Mouse (Mus musculus) gastrocnemius, postnatal 14 days (tissue): ENCODE data around the gene Zfp553. TPM values are rescaled to one million over a fixed set of nuclear protein-coding genes. Genes with fewer than 3 reads are reported as not detected.

Source experiments
- DNase-seq: peaks from one replicate; pipeline ENCODE4 v3.0.0; 2021; ENCODE audit warnings: mixed read lengths
- intact Hi-C: fragments of 180-260 bp; cut with DNase I; formaldehyde crosslinking; loops from one replicate; pipeline ENCODE4 v1.15.1; 2025; ENCODE audit warnings: low total_unique reads
- long read RNA-seq, 2 experiments: library from polyadenylated mRNA; stranded (forward); transcript quantifications; one replicate each; pipeline ENCODE4 v2.0.0; 2021
- total RNA-seq, 2 experiments: library from RNA; stranded (reverse); gene quantifications; 2 replicates each; pipeline ENCODE4 v1.2.3; 2021

Gene Zfp553
- 1 to 10 TPM; 4.2 to 5.4 TPM for total RNA-seq
- long read RNA-seq, experiment 1, partial matches to known transcripts, result 0 of 7 reads
- long read RNA-seq, experiment 1, other reads (novel, unspliced or antisense), result 2 of 7 reads
- long read RNA-seq, experiment 2, transcript Zfp553-202 (2 exons, 3,342 nt), result major isoform, 5 of 5 reads
- long read RNA-seq, experiment 2, partial matches to known transcripts, result 0 of 5 reads
- long read RNA-seq, experiment 2, other reads (novel, unspliced or antisense), result 0 of 5 reads

DNA sequence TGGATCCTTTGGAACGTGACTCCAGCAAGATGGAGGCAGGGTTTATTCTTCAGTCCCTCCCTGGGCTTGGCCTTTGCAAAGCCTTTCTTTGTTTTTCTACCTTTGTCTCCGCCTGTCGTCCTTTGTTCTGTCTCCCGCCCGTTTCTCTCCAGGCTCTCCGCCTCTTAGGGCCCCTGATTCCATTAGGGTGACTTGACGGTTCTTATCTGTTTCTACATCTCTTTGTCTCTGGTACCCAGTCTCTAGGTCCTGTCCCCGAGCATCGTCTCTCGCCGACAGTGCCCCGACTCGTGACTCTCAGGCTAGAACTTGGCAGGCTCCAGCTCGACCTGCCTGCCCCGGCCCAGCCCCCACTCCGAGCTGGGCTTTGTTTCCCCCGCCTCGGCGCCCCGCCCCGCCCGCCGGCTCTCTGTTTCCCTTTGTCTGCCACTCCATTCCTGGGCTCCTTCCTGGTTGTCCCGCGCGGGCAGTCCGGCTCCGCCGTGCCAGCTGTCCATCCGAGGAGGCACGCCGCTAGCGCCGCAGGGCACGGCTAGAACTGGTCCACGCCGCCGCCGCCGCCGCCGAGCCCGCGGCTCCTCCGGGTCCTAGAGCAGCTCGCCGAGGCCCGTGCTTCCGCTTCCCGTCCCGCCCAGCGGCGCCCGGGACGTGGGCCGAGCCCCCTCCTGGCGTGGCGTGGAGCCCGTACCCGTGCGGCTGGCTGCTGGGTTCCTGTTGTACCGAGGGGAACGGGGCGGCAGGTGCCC lies at the start of gene Zfp553, which contains the start of gene Sept1:
Gene Zfp553, plus strand, starts transcription at position 440 of the 746 bp plus-strand sequence.
Gene Sept1, minus strand, starts transcription at position 509 of the 746 bp plus-strand sequence.
- intact Hi-C loops, result no loop called here
- DNase-seq, result peak; percentile 85

DNA sequence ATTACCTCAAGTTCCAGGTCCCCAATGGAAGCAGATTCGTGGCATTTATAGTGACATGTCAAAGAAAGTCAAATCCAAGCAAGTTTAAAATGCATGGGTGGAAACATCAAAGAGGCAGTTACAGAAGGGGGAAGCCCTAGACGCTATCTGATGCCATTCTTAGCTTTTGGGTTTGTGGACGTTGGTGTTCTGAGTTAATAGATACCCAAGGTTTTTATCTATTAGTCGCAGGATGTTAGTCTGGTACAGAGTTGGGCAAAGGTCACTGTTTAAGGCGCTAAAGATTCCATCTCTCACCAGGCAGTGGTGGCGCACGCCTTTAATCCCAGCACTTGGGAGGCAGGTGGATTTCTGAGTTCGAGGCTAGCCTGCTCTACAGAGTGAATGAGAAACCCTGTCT lies 49.5 kb upstream of the Zfp553 start:
- intact Hi-C loops, result loop anchor here (5.0 kb wide), 1 partner anchor 51 kb away; no protein-coding TSS in a partner anchor
- DNase-seq, result no peak

DNA sequence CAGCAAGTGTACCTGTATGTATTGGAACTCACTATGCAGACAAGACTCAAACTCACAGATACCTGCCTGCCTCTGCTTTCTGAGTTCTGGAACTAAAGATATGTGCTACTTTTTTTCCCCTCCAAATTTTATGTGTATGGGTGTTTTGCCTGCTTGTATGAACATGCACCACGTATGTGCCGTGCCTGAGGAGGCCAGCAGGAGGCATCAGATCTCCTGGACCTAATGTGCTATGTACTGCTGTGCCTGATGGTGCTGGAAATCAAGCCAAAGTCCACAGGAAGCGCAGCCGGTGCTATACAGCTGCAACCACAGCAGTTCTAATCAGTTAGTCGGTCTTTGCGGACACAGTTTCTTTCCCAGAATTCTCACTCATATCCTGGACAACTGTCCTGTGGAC lies 49.0 kb upstream of the Zfp553 start:
- intact Hi-C loops, result loop anchor here (5.0 kb wide), 1 partner anchor 52 kb away; no protein-coding TSS in a partner anchor
- DNase-seq, result no peak

DNA sequence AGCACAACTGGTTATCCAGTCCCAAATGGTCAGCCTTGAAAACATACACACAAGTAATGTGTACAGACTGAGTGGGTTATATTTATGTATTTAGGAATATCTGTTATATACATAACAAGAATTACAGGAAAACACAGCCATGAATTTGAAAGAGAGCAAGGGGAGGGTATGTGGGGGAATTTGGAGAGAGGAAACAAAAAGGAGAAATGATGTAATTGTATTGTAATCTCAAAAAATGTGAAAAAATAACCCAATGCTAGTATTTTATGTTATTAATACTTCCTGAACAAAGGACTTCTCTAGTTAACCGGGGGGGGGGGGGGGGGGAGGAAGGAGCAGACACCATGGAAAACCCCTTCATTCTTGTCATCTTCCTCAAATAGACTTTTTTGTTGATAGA lies 48.1 kb upstream of the Zfp553 start:
- intact Hi-C loops, result loop anchor here (5.0 kb wide), 1 partner anchor 52 kb away; no protein-coding TSS in a partner anchor
- no peak for DNase-seq

DNA sequence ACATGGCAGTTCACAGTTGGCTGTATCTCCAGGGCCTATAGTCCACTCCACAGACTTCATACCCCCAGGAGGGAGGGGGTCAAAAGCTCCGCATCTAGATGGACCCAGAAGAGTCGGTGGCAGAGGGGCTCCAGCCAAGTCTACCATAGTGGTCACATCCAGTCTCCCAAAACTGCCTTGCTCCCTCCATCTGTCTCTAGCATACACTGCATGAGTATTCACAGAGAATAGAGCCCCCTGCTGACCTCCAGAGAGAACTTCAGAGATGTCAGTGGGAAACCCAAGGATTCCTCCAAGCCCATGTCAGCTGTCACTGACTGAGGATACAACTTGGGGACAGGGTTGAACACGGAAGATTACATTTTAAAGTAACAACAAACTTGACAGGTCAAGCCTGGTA lies 47.3 kb upstream of the Zfp553 start:
- intact Hi-C loops, result no loop called here
- DNase-seq, result no peak

DNA sequence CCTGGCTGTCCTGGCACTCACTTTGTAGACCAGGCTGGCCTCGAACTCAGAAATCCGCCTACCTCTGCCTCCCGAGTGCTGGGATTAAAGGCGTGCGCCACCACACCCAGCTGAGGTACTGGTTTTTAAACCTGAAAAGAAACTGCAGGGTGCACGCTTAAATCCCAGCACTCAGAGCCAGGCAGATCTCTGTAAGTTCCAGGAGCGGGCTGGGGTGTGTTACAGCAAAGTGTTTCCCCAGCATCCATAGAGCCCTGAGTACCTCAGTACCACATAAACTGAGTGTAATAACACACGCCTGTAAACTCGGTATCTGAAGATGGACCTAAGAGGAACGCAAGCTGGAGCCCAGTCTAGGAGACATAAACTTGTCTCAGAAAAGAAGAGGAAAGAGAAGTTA lies 45.5 kb upstream of the Zfp553 start:
- intact Hi-C loops, result no loop called here

DNA sequence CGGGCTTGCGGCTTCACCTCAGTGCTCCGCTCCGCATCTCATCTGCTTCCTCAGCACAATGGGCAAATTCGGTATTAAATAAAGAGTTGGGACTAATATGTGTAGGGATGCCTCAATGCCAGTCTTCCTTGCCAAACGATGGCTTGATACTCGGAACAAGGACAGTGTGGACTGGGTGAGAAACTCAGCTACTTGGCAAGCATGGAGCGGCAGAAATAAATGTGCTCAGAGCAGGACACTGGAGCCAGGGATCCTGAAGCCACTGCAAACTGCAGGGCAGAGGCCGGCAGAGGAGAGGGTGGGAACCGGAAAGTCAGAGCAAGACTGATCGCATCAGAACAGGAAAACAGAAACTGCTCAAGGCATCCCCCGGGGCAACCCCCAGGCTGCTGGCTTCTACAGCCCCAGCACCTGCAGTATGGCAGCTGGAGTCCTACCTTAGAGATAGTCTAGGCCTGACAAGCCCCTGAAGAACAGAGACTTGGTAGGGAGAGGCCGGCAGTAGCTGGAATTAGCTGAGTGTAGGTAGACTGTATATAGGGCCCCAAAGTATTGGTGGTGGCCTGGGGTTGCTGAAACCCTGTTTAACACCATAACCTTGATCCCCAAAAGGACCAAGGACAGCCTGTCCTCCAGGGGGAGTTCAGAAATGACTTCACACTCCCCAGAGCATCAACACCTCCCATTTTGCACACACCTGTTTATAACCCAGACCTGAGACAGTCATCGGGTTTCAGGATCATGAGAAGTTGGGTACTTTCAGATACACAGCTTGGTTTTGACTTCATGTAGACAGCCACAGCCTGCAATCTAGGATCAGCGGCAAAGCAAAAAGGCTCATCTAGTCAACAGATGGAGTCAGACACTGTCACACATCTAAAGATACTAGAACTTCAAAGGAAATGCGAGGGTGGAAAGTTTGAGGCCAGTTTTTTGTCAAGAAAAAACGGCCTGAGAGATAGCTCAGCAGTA lies 44.3 kb upstream of the Zfp553 start:
- no peak for DNase-seq
- intact Hi-C loops, result no loop called here

More for the DNA sequence above, 45.5 kb upstream of the Zfp553 start:
- no peak for DNase-seq

DNA sequence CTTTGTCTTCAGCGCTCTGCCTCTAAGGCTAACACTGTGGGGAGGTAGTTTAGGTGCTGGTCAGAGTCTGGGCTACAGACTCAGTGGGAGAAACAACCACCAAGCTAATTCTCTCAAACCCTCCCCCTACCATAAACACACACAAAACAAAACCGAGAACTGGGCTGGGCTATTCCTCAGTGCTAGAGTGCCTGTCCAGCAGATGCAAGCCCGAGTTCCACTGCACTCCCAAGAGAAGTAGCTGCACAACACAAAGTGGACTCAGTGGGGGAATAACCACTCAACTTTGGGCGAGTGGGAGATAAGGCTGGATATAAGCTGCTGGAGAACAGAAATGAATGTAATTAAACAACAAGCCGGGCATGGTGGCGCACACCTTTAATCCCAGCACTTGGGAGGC lies 42.2 kb upstream of the Zfp553 start:
- no peak for DNase-seq
- intact Hi-C loops, result no loop called here

DNA sequence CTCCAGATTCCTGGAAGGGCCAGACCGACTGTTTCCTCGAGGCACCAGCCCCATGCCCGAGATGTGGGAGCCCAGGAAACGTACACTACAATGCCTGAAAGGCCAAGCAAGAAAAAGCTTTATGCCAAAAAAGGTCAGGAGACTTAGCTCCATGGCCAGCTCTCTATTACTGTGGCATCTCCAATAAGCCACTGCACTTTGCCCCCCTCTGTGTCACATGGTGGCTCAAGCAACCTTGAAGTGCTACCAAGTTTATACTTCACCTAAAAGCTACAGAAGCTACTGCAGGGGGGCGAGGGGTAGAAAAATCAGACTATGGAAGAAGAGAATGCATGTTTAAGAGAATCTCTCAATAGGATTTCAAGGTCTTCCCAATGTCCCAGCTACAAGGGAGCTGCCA lies 39.9 kb upstream of the Zfp553 start:
- intact Hi-C loops, result no loop called here
- DNase-seq, result no peak

DNA sequence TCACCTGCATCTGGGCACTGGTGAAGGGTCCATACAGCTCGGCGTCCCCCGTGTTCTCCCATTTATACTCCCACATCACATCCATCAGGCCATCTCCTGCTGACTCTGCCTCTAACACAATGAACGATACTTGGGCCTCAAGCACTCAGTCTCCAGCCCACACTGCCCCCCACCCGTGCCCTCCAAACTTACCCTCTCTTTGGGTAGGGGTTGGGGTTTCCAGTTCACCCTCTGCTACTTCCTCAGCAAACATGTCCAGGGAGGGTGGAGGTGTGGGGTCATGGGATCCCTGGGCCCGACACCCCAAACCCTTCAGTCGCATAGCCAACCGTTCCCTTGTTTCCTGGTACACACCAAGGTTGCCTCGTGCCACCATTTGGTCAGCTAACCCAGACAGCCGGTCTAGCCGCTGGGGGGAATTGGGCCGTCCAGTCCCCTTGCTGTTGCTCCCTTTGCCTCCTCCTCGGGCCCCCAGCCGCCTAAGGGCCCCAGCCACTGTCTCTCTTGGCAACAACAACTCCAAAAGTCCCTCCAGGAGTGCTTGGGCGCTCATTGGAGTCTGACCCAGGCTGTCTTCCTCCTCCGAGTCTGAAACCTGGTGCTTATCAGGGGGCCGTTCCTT lies 38.7 kb upstream of the Zfp553 start:
- DNase-seq, result no peak
- intact Hi-C loops, result no loop called here

DNA sequence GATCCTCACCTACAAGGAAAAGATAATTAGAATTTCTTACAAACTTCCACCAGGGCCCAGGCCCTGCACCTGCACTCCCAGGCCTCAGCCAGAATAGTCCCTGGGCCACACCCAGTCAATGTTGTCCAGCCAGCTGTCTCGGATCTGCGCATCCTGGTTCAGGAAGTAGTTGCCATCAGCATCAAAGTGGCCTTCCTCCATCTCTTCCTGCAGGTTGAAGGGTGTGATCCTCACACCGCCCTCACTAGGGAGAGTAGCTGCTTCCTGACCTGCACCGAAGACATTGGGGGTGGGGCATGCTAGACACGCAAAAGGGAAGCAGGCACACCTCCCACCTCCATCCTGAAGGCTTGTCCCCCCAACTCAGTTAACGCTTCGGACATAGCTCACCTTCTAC lies 38.2 kb upstream of the Zfp553 start:
- intact Hi-C loops, result no loop called here

DNA sequence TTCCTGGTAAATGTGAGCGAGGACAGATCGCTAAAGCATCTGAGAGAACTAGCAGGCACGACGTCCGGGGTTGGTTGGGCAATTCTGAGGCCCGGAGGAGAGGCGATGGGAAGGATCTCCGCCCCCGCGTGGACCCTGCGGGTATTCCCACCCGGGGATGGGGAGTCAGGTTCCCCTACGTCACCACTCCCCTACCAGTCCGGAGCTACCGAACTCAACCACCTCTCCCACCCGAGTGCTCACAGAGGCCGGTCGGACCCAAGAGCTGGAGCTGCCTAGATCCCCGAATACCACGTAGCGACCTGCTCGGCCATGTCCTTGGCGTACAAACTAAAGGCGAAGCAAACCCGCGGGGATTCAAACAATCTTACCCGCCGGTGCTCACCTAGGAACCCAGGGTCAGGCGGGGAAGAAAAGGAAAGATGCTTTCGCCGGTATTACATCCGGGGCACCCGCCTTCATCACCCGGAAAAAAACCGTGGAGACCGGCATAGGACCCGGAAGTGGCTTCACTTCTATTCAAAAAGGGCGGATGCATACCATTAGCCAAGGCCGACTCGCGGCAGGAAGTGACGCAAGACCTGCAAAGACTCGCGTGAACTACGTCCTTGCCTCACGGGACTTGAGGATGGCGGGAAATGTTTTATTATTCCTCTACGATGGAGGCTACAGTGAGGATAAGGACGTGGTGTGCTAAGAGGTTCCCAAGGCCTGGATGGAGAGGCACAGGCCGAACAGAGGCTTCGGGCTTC lies 37.1 kb upstream of the Zfp553 start, which contains the start of gene Cd2bp2:
Gene Cd2bp2, minus strand, starts transcription at position 507 of the 752 bp plus-strand sequence.
- intact Hi-C loops, result no loop called here
- peak; percentile 93 for DNase-seq

More for the DNA sequence above, 38.2 kb upstream of the Zfp553 start:
- no peak for DNase-seq

DNA sequence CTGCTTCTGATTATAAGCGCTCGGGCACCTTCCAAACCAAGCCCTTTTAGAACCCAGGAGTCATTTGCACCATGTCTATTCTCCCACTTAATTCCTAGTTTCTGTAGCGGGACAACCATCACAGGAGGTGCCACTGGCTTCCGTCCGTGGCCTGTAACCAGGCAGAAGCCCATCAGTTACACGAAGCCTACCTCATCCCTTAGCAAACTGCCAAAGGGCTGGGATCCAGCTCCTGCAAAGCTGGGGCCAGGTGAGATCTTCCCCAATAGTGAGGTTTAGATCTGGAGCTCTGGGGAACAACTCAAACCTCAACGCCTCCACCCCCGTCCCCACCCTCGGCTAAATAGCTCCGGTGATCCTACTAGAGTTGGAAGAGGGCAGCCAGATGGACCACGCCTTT lies 36.4 kb upstream of the Zfp553 start:
- no peak for DNase-seq
- intact Hi-C loops, result no loop called here

DNA sequence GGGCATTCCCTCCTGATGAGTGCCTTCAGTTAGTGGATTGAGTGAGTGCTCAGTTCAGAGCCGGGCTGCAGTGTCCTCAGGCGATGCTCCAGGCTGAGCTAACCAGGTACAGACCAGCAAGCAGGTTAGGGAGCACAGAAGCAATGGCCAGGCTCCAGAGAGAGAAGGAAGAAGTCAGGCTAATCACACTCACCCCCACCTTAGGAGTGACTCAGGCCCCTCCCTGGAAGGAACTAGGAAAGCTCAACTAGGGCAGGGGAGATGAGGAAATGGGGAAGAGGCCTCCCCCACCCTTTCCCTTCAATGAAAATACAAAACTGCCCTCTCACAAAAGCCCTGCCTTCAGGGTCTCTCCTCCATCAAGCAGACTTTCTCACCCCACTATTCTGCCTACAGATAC lies 26.3 kb upstream of the Zfp553 start:
- intact Hi-C loops, result no loop called here
- no peak for DNase-seq

DNA sequence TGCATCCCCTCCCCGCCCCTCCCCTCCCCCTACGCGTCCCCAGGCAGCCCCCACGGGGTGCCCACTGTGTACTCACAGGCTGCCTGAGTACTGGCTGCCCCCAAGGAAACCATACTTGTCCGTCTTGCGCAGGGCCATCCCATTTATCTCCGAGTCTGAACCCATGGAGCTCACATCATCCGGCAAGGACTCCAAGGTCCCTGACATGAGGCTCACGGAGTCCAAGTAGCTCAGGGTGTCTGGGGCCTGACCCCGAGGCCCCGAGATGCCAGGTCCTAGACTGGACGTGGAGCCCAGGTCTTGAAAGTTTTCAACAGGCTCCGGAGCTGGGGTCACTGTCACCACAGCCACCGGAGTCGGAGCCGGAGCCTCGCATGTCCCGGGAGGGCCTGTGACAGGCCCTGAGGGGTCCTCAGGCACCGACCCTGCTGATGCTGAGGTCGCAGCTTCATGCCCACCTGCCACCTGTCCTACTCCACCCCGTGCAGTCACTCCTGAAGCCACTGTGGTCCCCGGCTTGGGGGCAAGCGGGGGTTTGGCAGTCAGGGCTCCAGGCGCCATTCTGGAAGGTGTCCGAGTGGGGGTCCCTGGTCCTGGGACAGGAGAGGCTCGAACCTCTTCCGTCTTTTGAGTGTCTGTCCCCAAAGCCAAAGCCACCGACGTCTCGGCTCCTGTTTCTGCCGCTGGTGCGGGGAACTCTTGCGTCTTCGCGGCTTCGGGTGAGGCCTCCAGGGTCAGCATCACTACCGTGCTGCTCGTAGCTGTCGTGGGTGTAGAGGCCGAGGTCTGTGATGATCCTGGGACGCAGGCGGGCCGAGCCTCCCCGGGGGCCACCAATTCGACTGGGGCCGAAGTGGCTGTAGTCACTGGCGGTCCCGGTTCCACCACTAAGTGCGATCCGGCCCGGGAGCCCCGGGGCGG lies 25.2 kb upstream of the Zfp553 start:
- no peak for DNase-seq

DNA sequence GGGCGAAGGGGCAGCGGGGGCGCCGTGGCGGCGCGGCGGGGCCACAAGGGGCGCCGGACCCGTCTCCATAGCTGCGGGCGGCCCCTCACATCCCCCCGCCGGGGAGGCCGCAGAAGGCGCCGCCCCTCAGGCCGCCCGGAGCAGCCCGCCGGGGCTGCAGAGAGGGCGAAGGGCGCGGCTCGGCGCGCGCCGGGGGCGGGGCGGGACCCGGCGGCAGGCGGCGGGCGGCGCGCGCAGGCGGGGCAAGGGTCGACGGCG lies 24.6 kb upstream of the Zfp553 start, which contains the start of gene Tbc1d10b:
Gene Tbc1d10b, minus strand, starts transcription at position 174 of the 258 bp plus-strand sequence.
- intact Hi-C loops, result no loop called here
- no peak for DNase-seq

More for the DNA sequence above, 25.2 kb upstream of the Zfp553 start:
- intact Hi-C loops, result no loop called here

DNA sequence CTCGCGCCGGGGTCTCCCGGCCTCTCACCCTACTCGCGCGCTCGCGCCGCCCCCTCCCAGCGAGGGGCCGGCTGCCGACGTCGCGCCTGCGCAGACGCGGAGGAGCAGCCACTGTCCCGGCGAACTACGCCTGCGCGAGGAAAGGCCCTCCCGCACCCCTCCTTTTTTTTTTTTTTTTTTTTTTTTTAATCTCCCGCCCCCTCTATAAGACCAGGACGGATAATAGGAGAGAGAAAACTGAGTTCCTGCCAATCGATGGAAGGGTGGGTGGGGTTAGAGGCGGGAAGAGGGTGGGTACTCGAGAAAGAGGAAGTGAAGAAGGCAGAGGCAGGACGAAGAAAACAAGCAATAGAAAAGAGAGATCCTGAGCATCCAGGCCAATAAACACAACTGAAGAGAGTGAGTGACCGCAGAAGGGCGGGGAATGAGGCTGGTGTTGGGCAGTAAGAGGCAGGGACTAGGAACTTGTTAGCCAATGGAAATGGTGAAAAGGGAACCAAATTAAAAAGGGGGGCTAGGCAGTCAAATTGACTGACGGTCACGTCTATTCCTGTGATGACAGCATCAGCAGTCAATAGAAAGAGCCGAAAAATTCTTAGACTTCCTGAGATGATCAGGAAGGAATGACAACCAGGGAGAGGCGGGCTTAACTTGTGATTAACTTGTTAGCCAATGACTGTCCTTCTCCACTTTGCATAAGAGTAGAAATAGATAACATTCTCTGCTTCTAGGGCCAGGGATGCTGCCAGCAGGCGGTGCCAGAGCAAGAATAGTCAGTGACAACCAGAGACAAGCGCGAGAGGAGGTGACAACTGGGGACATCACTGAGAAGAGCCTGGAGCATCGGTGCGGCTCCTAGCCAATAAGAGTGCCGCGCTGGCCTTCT lies 24.1 kb upstream of the Zfp553 start, which contains the start of gene Mylpf:
Gene Mylpf, plus strand, starts transcription at position 338 of the 886 bp plus-strand sequence.
- intact Hi-C loops, result no loop called here
- peak; percentile 94 for DNase-seq
